Mouse (Mus musculus) myocyte (in vitro differentiated cells): ENCODE data around the gene Timm22.

Experiments used
- MAX ChIP-seq: IDR thresholded peaks from one replicate; pipeline ENCODE4 v1.6.1; 2011; ENCODE audit warnings: low read depth, mild to moderate bottlenecking, control low read depth
- POLR2A ChIP-seq: IDR thresholded peaks from one replicate; pipeline ENCODE4 v1.6.1; 2011; ENCODE audit warnings: low read depth, mild to moderate bottlenecking, control low read depth, moderate library complexity; ENCODE audit not compliant: insufficient read length

- TF ChIP-seq MAX: no peak
- no peak for TF ChIP-seq POLR2A
Observed at GRCm38 (mm10) chr11:76415985-76416384, 9.2 kb downstream of the Timm22 start.
